Mouse (Mus musculus): ENCODE data around the gene Uck2. TPM values are rescaled to one million over a fixed set of nuclear protein-coding genes. Genes with fewer than 3 reads are reported as not detected.

Gene Uck2
- polyA plus RNA-seq, 1 experiment from 2014 or later = 133 TPM

- no peak overlapping the region for H3K27ac ChIP-seq
- no peaks in the 10 kb centered on the region for H3K4me1 ChIP-seq (replicated peaks)
- no peak overlapping the region for H3K4me2 ChIP-seq
- no peaks in the 10 kb centered on the region for H3K9me3 ChIP-seq
- H3K9ac ChIP-seq (replicated peaks) = no peak overlapping the region
- no peaks in the 10 kb centered on the region; the same call in 1 of the 2 replicates for H3K27me3 ChIP-seq
- 57% methylated on average over 4 of the region's 4 CpGs for WGBS
- no peak for ATAC-seq (ENCODE audit: insufficient number of reproducible peaks, insufficient read depth, low FRiP score, low TSS enrichment, low read depth)
- H3K36me3 ChIP-seq = no peaks in the 10 kb centered on the region
- no peak overlapping the region for H3K4me3 ChIP-seq (replicated peaks)
Observed at GRCm38 (mm10) chr1:167208816-167209215, 76.3 kb downstream of the Uck2 start.

- H3K9me3 ChIP-seq = no peaks in the 10 kb centered on the region
- H3K4me1 ChIP-seq (replicated peaks) = no peaks in the 10 kb centered on the region
- no peak overlapping the region for H3K9ac ChIP-seq (replicated peaks)
- no peak overlapping the region for H3K4me3 ChIP-seq (replicated peaks)
- H3K4me2 ChIP-seq = no peak overlapping the region
- H3K27me3 ChIP-seq = no peaks in the 10 kb centered on the region
- 67% methylated on average over 8 of the region's 8 CpGs for whole genome bisulfite sequencing
- no peaks in the 10 kb centered on the region for H3K36me3 ChIP-seq
- no peak overlapping the region for H3K27ac ChIP-seq
- no peak for ATAC-seq (ENCODE audit: insufficient number of reproducible peaks, insufficient read depth, low FRiP score, low TSS enrichment, low read depth)
Observed at GRCm38 (mm10) chr1:167205177-167205750, 79.9 kb downstream of the Uck2 start.

GRCm38 (mm10) chr1:167204421-167204820 lies 80.7 kb downstream of the Uck2 start:
- ATAC-seq (ENCODE audit: insufficient number of reproducible peaks, insufficient read depth, low FRiP score, low TSS enrichment, low read depth) = no peak
- WGBS = 100% methylated on average over 1 of the region's 1 CpGs
- Histone ChIP-seq H3K27me3 (no peaks in the 10 kb centered on the region), H3K4me1 (replicated peaks) (no peaks in the 10 kb centered on the region), H3K9me3 (no peaks in the 10 kb centered on the region), H3K4me3 (replicated peaks) (no peak overlapping the region), H3K4me2 (no peak overlapping the region), H3K36me3 (no peaks in the 10 kb centered on the region), H3K9ac (replicated peaks) (no peak overlapping the region), H3K27ac (no peak overlapping the region)

GRCm38 (mm10) chr1:167194766-167195165 lies 90.4 kb downstream of the Uck2 start:
- WGBS = 35% methylated on average over 8 of the region's 8 CpGs
- Histone ChIP-seq H3K4me1 (replicated peaks) (no peaks in the 10 kb centered on the region), H3K27ac (no peak overlapping the region), H3K4me3 (replicated peaks) (no peak overlapping the region), H3K9ac (replicated peaks) (no peak overlapping the region), H3K9me3 (no peaks in the 10 kb centered on the region), H3K4me2 (no peak overlapping the region), H3K27me3 (peaks cover 10% of the 10 kb centered on the region), H3K36me3 (no peaks in the 10 kb centered on the region)
- no peak for ATAC-seq (ENCODE audit: insufficient number of reproducible peaks, insufficient read depth, low FRiP score, low TSS enrichment, low read depth)

GRCm38 (mm10) chr1:167187791-167188190 lies 97.3 kb downstream of the Uck2 start:
- no peak for ATAC-seq (ENCODE audit: insufficient number of reproducible peaks, insufficient read depth, low FRiP score, low TSS enrichment, low read depth)
- 25% methylated on average over 5 of the region's 5 CpGs for WGBS

GRCm38 (mm10) chr1:167181919-167182616 lies 103.1 kb downstream of the Uck2 start:
- H3K9me3 ChIP-seq = no peaks in the 10 kb centered on the region
- WGBS = 21% methylated on average over 9 of the region's 9 CpGs
- H3K36me3 ChIP-seq = no peaks in the 10 kb centered on the region
- peaks cover 9% of the 10 kb centered on the region for H3K4me1 ChIP-seq (replicated peaks)
- H3K4me3 ChIP-seq (replicated peaks) = no peak overlapping the region
- no peak overlapping the region for H3K4me2 ChIP-seq
- H3K9ac ChIP-seq (replicated peaks) = no peak overlapping the region
- H3K27me3 ChIP-seq = no peaks in the 10 kb centered on the region; the same call in 1 of the 2 replicates
- ATAC-seq (ENCODE audit: insufficient number of reproducible peaks, insufficient read depth, low FRiP score, low TSS enrichment, low read depth) = no peak; the same call in 1 of the 2 replicates
- H3K27ac ChIP-seq = 0 out of 2 replicates have a peak overlapping the region, but pooled peaks have one; percentile 23

More at GRCm38 (mm10) chr1:167187791-167188190, 97.3 kb downstream of the Uck2 start:
- Histone ChIP-seq H3K27me3 (peaks cover 13% of the 10 kb centered on the region), H3K9ac (replicated peaks) (no peak overlapping the region), H3K27ac (no peak overlapping the region), H3K9me3 (no peaks in the 10 kb centered on the region), H3K36me3 (no peaks in the 10 kb centered on the region), H3K4me2 (no peak overlapping the region), H3K4me3 (replicated peaks) (no peak overlapping the region), H3K4me1 (replicated peaks) (peaks cover 5% of the 10 kb centered on the region; the same call in 1 of the 2 replicates)

Small RNAs within 50 kb of the gene (microRNA-seq; reads per million reads assigned to microRNA genes)
- gene Mir6347 = not detected

Other genes starting within 250 kb of the Uck2 start
- 63.5 and 64.4 TPM in 2 replicates for gene Tmco1, start 23.1 kb upstream of the Uck2 start, polyA plus RNA-seq (2016; fragmentation: Nextera tagmentation; extraction: Ambion mirVana)
- gene Aldh9a1, start 64.7 kb upstream of the Uck2 start, polyA plus RNA-seq (2016; fragmentation: Nextera tagmentation; extraction: Ambion mirVana) = 42.3 and 43.9 TPM in 2 replicates
- gene Mgst3, start 108.5 kb upstream of the Uck2 start, polyA plus RNA-seq (2016; fragmentation: Nextera tagmentation; extraction: Ambion mirVana) = 33.8 and 35.5 TPM in 2 replicates
- gene Lrrc52, start 181.5 kb upstream of the Uck2 start, polyA plus RNA-seq (2016; fragmentation: Nextera tagmentation; extraction: Ambion mirVana) = not detected in 2 replicates